Mouse (Mus musculus): ENCODE data around the gene Rasa3. TPM values are rescaled to one million over a fixed set of nuclear protein-coding genes. Genes with fewer than 3 reads are reported as not detected.

Rasa3 gene
- total RNA-seq, 2 experiments from 2014 or later, result 6.8 to 7.3 TPM

Other genes with a start within 250 kb of the Rasa3 start
- 1 to 10 TPM; 1.3 to 2.8 TPM for gene Tmem255b, start 242.4 kb downstream of the Rasa3 start, total RNA-seq (2021)
- gene Gas6, start 183.1 kb downstream of the Rasa3 start, total RNA-seq (2021), result 10 to 100 TPM; 68.0 to 69.5 TPM
- not detected for gene 1700029H14Rik, start 115.1 kb downstream of the Rasa3 start, total RNA-seq (2021)
- gene Cfap97d2, start 28.3 kb upstream of the Rasa3 start, total RNA-seq (2021), result not detected
- gene Cdc16, start 80.1 kb upstream of the Rasa3 start, total RNA-seq (2021), result 10 to 100 TPM; 24.6 to 25.0 TPM
- gene Upf3a, start 108.0 kb upstream of the Rasa3 start, total RNA-seq (2021), result 10 to 100 TPM in 1 of 2 experiments, 1 to 10 TPM in 1; 8.2 to 10.3 TPM
- not detected for gene AF366264, start 160.8 kb upstream of the Rasa3 start, total RNA-seq (2021)
- 1 to 10 TPM; 7.2 to 7.5 TPM for gene Champ1, start 192.0 kb upstream of the Rasa3 start, total RNA-seq (2021)
- 1 to 10 TPM; 5.5 to 6.9 TPM for gene Coprs, start 212.7 kb upstream of the Rasa3 start, total RNA-seq (2021)